Comparison of ENCODE assay signal across 12 mouse cellular contexts in the genomic region with DNA sequence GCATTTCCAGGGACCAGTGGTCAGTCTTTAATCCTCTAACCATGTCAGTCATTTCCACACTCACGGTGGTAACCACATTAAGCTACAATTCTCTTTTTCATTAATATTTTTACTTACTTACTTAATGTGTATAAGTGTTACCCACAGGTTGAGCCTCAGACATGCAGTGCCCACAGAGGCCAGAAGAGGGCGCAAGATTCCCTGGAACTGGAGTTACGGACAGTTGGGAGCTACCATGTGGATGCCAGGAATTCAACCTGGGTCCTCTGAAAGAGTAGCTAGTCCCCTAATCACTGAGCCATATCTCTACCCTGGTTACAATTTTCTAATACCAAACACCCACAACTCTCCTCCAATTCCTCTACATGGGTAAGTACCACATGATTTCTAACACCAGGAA.
DNase-seq lines count a peak whose midpoint lies in the region; ATAC-seq and TF ChIP-seq lines count a peak whose summit lies in the region.
"Had no signal": no experiment of that assay in that cellular context is flagged by ENCODE, and none has a peak within 500 bp of the region (broad histone marks: within the 10 kb centered on the region; RNA-seq: fewer than 3 reads in every experiment).

No protein-coding gene starts in this region.

- no peaks in the 10 kb centered on the region for H3K27me3 ChIP-seq in liver, embryonic 14.5 days (ENCODE audit: control insufficient read depth, insufficient read depth, low read length)
- H3K27me3 ChIP-seq in liver, embryonic 12.5 days (replicated peaks): no peaks in the 10 kb centered on the region
- no peaks in the 10 kb centered on the region for H3K27me3 ChIP-seq in ES-Bruce4 (ENCODE audit: control insufficient read depth, insufficient read depth, low read length, poor library complexity, severe bottlenecking)
- H3K27me3 ChIP-seq in forebrain, embryonic 11.5 days (ENCODE audit: control insufficient read depth, insufficient read depth, low read length): no peaks in the 10 kb centered on the region
- H3K27me3 ChIP-seq: liver, embryonic 15.5 days; midbrain, embryonic 15.5 days; stomach, embryonic 15.5 days had no signal

- no peak overlapping the region for H3K27ac ChIP-seq in liver, embryonic 14.5 days
- H3K27ac ChIP-seq in liver, embryonic 12.5 days: no peak overlapping the region
- H3K27ac ChIP-seq in ES-Bruce4 (ENCODE audit: insufficient read depth, low read length): no peak overlapping the region
- H3K27ac ChIP-seq in forebrain, embryonic 11.5 days (ENCODE audit: low read depth, low read length): no peak overlapping the region
- H3K27ac ChIP-seq: liver, embryonic 15.5 days; midbrain, embryonic 15.5 days; stomach, embryonic 15.5 days had no signal

- no peak for TF ChIP-seq EP300 in liver, embryonic 14.5 days (IDR thresholded peaks at IDR 0.05; ENCODE audit: low read depth)
- TF ChIP-seq EP300 in ES-Bruce4 (IDR thresholded peaks at IDR 0.05; ENCODE audit: insufficient read depth, low read depth, low read length): no peak

- H3K4me1 ChIP-seq in liver, embryonic 14.5 days (replicated peaks; ENCODE audit: control insufficient read depth in 2 of 2, insufficient read depth in 2 of 2, low read length in 1 of 2): no peaks in the 10 kb centered on the region
- no peaks in the 10 kb centered on the region for H3K4me1 ChIP-seq in liver, embryonic 12.5 days
- H3K4me1 ChIP-seq in ES-Bruce4 (ENCODE audit: control insufficient read depth, insufficient read depth, low read length): no peaks in the 10 kb centered on the region
- H3K4me1 ChIP-seq in forebrain, embryonic 11.5 days (replicated peaks; ENCODE audit: control insufficient read depth, insufficient read depth, low read length): no peaks in the 10 kb centered on the region
- H3K4me1 ChIP-seq: liver, embryonic 15.5 days; midbrain, embryonic 15.5 days; stomach, embryonic 15.5 days had no signal

- no peak for TF ChIP-seq POLR2A in ES-Bruce4 (IDR thresholded peaks at IDR 0.05; ENCODE audit: insufficient read depth, low read length)

- no peaks in the 10 kb centered on the region for H3K9me3 ChIP-seq in liver, embryonic 14.5 days (ENCODE audit: control insufficient read depth, low read length)
- 0 out of 2 replicates have a peak, but pooled peaks cover 7% of the 10 kb centered on the region for H3K9me3 ChIP-seq in liver, embryonic 12.5 days (replicated peaks)
- H3K9me3 ChIP-seq in ES-Bruce4 (replicated peaks; ENCODE audit: control insufficient read depth, insufficient read depth, low read length, poor library complexity, severe bottlenecking): no peaks in the 10 kb centered on the region
- H3K9me3 ChIP-seq in forebrain, embryonic 11.5 days (ENCODE audit: control insufficient read depth, low read length): no peaks in the 10 kb centered on the region
- H3K9me3 ChIP-seq: liver, embryonic 15.5 days; midbrain, embryonic 15.5 days; stomach, embryonic 15.5 days had no signal

- no peak overlapping the region for H3K9ac ChIP-seq in liver, embryonic 14.5 days (replicated peaks)
- H3K9ac ChIP-seq in liver, embryonic 12.5 days: no peak overlapping the region
- H3K9ac ChIP-seq in ES-Bruce4 (ENCODE audit: low read depth, poor library complexity, severe bottlenecking): no peak overlapping the region
- H3K9ac ChIP-seq in forebrain, embryonic 11.5 days (ENCODE audit: low read length): no peak overlapping the region
- H3K9ac ChIP-seq: liver, embryonic 15.5 days; midbrain, embryonic 15.5 days; stomach, embryonic 15.5 days had no signal

- no peak overlapping the region for H3K4me2 ChIP-seq in liver, embryonic 14.5 days (ENCODE audit: low read depth)
- no peak overlapping the region for H3K4me2 ChIP-seq in liver, embryonic 12.5 days
- H3K4me2 ChIP-seq in forebrain, embryonic 11.5 days (ENCODE audit: low read depth, low read length, severe bottlenecking): no peak overlapping the region
- H3K4me2 ChIP-seq: liver, embryonic 15.5 days; midbrain, embryonic 15.5 days; stomach, embryonic 15.5 days had no signal

- no peak for ATAC-seq in liver, embryonic 14.5 days (ENCODE audit: insufficient read depth)
- ATAC-seq in liver, embryonic 12.5 days: no peak
- ATAC-seq in granulocyte monocyte progenitor cell, adult 5-6 weeks (replicated peaks; ENCODE audit: poor library complexity, severe bottlenecking): peak; percentile 44; the same call in 1 of the 2 replicates
- ATAC-seq in forebrain, embryonic 11.5 days (replicated peaks; ENCODE audit: low FRiP score): no peak
- ATAC-seq: midbrain, embryonic 15.5 days had no signal

- WGBS in liver, embryonic 14.5 days (ENCODE audit: insufficient replicate concordance): 52% methylated on average over 3 of the region's 3 CpGs
- 44% methylated on average over 3 of the region's 3 CpGs for WGBS in liver, embryonic 12.5 days (ENCODE audit: insufficient replicate concordance)
- 75% methylated on average over 3 of the region's 3 CpGs for WGBS in forebrain, embryonic 11.5 days

- H3K4me3 ChIP-seq in liver, embryonic 14.5 days (ENCODE audit: insufficient read depth in 1 of 2, low read depth in 2 of 2, low read length in 2 of 2): no peak overlapping the region
- H3K4me3 ChIP-seq in liver, embryonic 12.5 days: no peak overlapping the region
- no peak overlapping the region for H3K4me3 ChIP-seq in ES-Bruce4 (ENCODE audit: low read depth, low read length)
- no peak overlapping the region for H3K4me3 ChIP-seq in forebrain, embryonic 11.5 days (ENCODE audit: low read depth, low read length)
- H3K4me3 ChIP-seq: liver, embryonic 15.5 days; midbrain, embryonic 15.5 days; stomach, embryonic 15.5 days had no signal

- peak; percentile 43; the same call in 1 of the 2 replicates for TF ChIP-seq CTCF in liver, embryonic 14.5 days (IDR thresholded peaks at IDR 0.05; ENCODE audit: low read depth)
- peak; percentile 76 for TF ChIP-seq CTCF in ES-Bruce4 (IDR thresholded peaks at IDR 0.05; ENCODE audit: low read depth, low read length)

- DNase-seq in heart, adult 11 months: peak; percentile 86
- no peak for DNase-seq in heart, postnatal 10 days
- DNase-seq in liver, embryonic 14.5 days (ENCODE audit: low read depth in 3 of 3, low spot score in 3 of 3): no peak
- DNase-seq in forebrain, embryonic 11.5 days (ENCODE audit: low spot score): no peak
- no peak for DNase-seq in embryo, embryonic 10 days (ENCODE audit: low spot score)
- DNase-seq: gastrocnemius, postnatal 10 days had no signal

- no peaks in the 10 kb centered on the region for H3K36me3 ChIP-seq in liver, embryonic 14.5 days (replicated peaks; ENCODE audit: control insufficient read depth, insufficient read depth, low read depth)
- H3K36me3 ChIP-seq in liver, embryonic 12.5 days: no peaks in the 10 kb centered on the region
- H3K36me3 ChIP-seq in ES-Bruce4 (ENCODE audit: control insufficient read depth, insufficient read depth, low read length, poor library complexity, severe bottlenecking): no peaks in the 10 kb centered on the region
- H3K36me3 ChIP-seq in forebrain, embryonic 11.5 days (ENCODE audit: control insufficient read depth, insufficient read depth, low read length): no peaks in the 10 kb centered on the region
- H3K36me3 ChIP-seq: liver, embryonic 15.5 days; midbrain, embryonic 15.5 days; stomach, embryonic 15.5 days had no signal

- intact Hi-C loops in heart, postnatal 10 days (cut with DNase I): no loop called here
